Mouse (Mus musculus): ENCODE data around the gene Carns1.

- no peak for TF ChIP-seq CTCF (IDR thresholded peaks at IDR 0.05; ENCODE audit: insufficient read depth, low read length)
- no peak for TF ChIP-seq POLR2A (IDR thresholded peaks at IDR 0.05; ENCODE audit: borderline replicate concordance, extremely low read depth, low read depth, low read length)
Measured at GRCm38 (mm10) chr19:4166678-4167476, 8.4 kb downstream of the Carns1 start.
